Mouse (Mus musculus) spleen, postnatal 36 days (tissue): ENCODE data around the gene Proca1.

Experiments
- DNase-seq, 2 experiments: peaks; one replicate each; pipeline ENCODE4 v3.0.0; 2022; ENCODE audit warnings: low spot score in 2 of 2, mixed read lengths in 1 of 2

Proca1 gene

DNA sequence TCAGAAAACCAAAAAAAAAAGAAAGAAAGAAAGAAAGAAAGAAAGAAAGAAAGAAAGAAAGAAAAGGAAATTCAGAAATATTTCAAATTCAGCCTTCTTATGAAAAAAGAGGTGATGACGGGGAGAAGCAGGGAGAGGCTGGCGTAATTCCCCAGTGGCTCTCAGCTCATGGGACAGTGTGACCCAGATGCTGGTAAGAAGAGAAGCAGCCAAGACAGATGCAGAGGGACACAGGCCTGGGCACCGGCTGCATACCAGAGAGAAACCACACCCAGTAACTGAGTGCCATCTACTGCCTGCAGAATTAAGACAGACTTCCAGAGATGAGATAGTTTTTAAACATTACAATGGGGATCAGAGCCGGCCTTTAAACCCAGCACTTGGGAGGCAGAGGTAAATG, 30.4 kb downstream of the Proca1 start:
- DNase-seq = no peak

DNA sequence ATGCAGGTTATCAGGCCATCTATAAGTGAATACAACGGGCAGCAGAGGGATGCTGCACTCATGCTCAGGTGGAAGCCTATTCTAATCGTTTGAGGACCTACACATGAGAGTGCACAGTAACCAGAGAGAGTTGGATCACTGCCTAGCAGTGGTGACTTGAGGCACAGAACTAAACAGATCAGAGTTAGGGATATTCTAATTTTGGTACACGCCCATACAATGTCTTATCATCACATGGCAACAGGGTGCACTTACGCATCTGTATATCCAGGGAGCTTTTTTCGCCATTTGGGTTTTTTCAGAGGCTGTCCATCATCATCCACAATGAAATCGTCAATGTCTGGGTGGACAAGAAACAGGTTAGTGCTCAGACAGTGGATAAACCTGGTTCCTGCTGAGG, 38.3 kb downstream of the Proca1 start:
- DNase-seq = no peak

DNA sequence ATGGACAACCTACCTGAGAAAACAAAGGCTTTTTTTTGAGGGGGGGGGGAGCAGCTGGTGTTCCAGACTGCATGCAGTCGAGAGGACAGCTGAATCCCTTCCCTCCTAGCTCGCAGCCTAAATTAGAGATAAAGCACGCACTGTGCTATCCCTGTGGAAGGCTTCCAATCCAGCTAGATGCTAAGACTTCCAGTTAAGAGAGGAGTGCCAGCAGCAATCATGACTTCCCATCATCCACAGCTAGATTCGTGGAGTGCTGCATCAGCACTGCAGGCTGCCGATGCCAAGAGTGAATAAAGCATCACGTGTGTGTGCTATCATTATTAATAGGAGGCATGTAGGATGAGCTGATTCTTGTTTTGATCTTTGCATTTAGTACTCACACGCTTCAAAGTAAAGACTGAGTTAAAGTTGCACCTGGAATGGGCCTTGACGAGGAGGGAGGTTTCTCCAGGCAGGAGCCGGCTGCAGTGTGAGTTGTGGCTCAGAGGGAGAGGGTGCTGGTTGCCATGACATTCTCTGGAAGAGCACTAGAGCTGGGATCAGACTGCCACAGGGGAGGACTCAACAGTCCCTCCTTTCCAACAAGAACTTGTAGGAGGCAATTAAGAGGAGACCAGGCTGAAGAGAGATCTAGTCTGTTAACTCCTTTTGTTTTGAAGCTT, 47.1 kb downstream of the Proca1 start:
- DNase-seq = no peak

DNA sequence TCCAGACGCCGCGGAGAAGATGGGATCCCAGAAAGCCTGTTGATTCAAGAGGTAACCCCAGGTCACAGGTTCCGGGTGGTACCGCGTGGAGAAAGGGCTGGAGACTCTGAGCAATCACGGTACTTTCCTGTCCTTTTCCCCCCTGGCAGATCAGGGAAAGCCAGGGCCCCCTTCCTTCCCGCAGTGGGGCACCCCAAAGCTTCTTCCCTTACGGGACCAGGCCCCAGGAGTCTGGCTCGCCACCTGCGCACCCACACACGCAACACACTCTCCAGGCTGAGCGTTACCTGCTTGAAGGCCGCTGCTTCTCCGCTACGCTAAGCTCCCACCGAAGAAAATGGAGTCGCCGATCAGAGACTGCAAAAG, 52.1 kb downstream of the Proca1 start:
- DNase-seq = no peak

DNA sequence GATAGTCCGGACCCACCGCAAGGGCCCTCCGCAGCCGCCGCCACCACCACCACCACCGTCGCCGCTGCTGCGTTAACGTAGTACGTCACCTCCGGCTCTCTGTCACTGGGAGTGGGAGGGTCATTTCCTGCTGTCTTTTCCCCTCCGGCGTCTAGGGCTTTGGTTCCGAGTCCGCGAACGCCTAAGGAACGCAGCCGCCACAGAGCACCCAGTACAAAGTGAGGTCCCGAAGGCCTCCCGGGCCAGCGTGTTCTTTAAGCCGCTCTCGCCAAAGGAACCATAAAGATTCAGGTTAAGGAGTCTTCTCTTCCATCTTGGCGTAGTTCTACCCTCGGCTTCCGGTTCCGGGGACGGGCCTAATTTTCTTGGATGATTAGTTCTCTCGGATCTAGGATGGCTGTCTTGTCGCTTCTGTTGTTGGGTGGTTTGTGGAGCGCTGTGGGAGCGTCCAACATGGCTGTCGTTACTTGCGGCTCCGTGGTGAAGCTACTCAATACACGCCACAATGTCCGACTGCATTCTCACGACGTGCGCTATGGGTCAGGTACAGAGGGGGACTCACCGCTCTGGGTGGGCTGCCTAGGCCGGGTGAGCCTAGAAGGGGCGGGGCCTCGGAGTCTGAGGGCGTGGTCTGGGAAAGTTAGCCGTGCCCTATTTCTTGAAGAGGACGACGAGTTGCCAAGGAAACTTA, 52.6 kb downstream of the Proca1 start, which contains the start of the genes Sdf2 and Supt6:
TSS of gene Sdf2 (plus strand) at position 120 of the 691 bp plus-strand sequence.
TSS of gene Supt6 (minus strand) at position 361 of the 691 bp plus-strand sequence.
- DNase-seq = peak; percentile 80 to 84

DNA sequence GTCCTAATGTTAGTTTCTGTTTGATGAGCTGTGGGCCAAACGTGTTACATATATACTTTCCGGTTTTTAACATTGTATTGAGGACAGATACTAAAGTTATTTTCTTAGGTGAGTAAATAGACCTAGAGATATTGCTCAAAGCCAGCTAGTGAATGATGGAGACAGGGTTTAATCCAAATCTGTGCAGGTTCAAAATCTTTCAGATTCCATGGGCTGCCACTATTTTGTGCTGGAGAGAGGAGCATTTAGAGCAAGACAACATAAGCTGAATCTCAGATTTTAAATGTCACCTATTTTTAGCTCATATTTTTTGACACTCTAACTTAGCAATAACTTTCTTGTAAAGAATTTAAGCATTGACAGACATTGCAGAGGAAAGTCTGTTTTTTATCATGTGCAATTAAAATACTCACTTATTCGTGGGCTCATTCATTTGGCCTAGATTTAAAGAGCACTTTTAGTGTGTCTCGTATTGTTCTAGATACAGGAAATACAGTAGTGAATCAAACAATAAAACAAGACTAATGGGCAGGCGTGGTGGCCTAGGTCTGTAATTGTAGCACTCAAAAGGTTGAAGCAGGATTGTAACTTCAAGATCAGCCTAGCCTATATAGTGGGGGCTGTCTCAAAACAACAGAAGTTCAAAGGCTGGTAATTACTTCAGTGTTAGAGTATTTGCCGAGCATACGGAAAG, 53.3 kb downstream of the Proca1 start:
- DNase-seq = no peak

DNA sequence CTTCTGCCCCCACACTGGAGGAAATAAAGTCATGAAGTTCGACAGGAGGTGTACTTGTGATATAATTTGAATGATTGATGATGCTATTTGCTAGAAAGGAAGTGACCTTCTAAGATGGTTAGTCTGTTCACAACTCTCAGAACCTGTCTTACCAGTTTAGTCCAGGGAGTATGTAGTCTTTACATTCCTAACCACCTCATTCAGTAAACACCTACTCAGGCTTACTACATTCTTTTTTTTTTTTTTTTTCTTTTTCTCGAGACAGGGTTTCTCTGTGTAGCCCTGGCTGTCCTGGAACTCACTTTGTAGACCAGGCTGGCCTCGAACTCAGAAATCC, 53.8 kb downstream of the Proca1 start:
- DNase-seq = no peak

DNA sequence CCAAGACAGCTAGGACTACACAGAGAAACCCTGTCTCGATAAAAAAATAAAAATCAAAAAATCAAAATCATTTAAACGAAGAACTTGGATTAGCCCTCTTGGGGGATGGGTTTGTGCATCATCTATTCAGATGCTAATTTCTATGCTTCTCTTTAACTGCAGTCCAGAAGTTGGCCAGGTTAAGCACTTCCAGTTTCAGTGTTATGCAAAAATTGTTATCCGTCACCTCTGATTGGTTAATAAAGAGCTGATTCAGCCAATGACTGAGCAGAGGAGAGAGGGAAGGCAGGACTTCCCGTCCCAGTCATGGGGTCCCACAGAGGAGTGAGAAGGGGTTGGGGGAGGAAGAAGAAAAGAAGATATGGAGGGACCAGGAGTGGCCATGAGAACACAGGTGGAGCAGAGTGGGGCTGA, 54.5 kb downstream of the Proca1 start:
- DNase-seq = peak; percentile 7 to 23
